Mouse (Mus musculus): ENCODE measurements around the gene Hif3a. TPM values are rescaled to one million over a fixed set of nuclear protein-coding genes. Genes with fewer than 3 reads are reported as not detected.

The Hif3a gene
- polyA plus RNA-seq, 1 experiment from 2014 or later: 3.9 TPM

- H3K4me1 ChIP-seq (ENCODE audit: insufficient read depth): peaks cover 17% of the 10 kb centered on the region
- H3K4me2 ChIP-seq (ENCODE audit: low read depth, low read length): no peak overlapping the region
- H3K9ac ChIP-seq (replicated peaks): no peak overlapping the region
- H3K27ac ChIP-seq (ENCODE audit: low read depth): peak overlapping the region; percentile 70
- H3K36me3 ChIP-seq (replicated peaks; ENCODE audit: insufficient read depth, low read length): peaks cover 31% of the 10 kb centered on the region
- peak; percentile 70 for ATAC-seq
- DNase-seq: peak; percentile 88
- 15% methylated on average over 7 of the region's 7 CpGs for WGBS (ENCODE audit: insufficient replicate concordance)
- H3K27me3 ChIP-seq (ENCODE audit: insufficient read depth, low read length): no peaks in the 10 kb centered on the region
- H3K9me3 ChIP-seq (ENCODE audit: low read length): no peaks in the 10 kb centered on the region
- TF ChIP-seq EP300 (IDR thresholded peaks at IDR 0.05; ENCODE audit: low read depth) (no peak), CTCF (IDR thresholded peaks at IDR 0.05; ENCODE audit: low read depth) (peak; percentile 91)
- no peak overlapping the region for H3K4me3 ChIP-seq (ENCODE audit: low read depth, low read length)
Measured at GRCm38 (mm10) chr7:17002375-17003195, 59.6 kb downstream of the Hif3a start.

- 23% methylated on average over 4 of the region's 4 CpGs for WGBS (ENCODE audit: insufficient replicate concordance)
- no peak overlapping the region for H3K4me3 ChIP-seq (ENCODE audit: low read depth, low read length)
Measured at GRCm38 (mm10) chr7:16999650-17000049, 62.6 kb downstream of the Hif3a start.

GRCm38 (mm10) chr7:16999233-16999632, 63.0 kb downstream of the Hif3a start:
- 48% methylated on average over 4 of the region's 4 CpGs for WGBS (ENCODE audit: insufficient replicate concordance)
- DNase-seq: no peak
- H3K9ac ChIP-seq (replicated peaks): no peak overlapping the region

More at GRCm38 (mm10) chr7:16999650-17000049, 62.6 kb downstream of the Hif3a start:
- ATAC-seq (peak; percentile 56), DNase-seq (peak; percentile 92)
- peak overlapping the region; percentile 15; the same call in 1 of the 2 replicates for H3K4me2 ChIP-seq (ENCODE audit: low read depth, low read length)
- TF ChIP-seq EP300 (IDR thresholded peaks at IDR 0.05; ENCODE audit: low read depth): no peak
- peak; percentile 99 for TF ChIP-seq CTCF (IDR thresholded peaks at IDR 0.05; ENCODE audit: low read depth)
- no peaks in the 10 kb centered on the region for H3K9me3 ChIP-seq (ENCODE audit: low read length)
- H3K27ac ChIP-seq (ENCODE audit: low read depth): no peak overlapping the region; the same call in 1 of the 2 replicates
- H3K36me3 ChIP-seq (replicated peaks; ENCODE audit: insufficient read depth, low read length): 0 out of 2 replicates have a peak, but pooled peaks cover 4% of the 10 kb centered on the region
- H3K4me1 ChIP-seq (ENCODE audit: insufficient read depth): peaks cover 24% of the 10 kb centered on the region
- no peaks in the 10 kb centered on the region for H3K27me3 ChIP-seq (ENCODE audit: insufficient read depth, low read length)
- no peak overlapping the region for H3K9ac ChIP-seq (replicated peaks)

GRCm38 (mm10) chr7:16995345-16995744, 66.9 kb downstream of the Hif3a start:
- no peaks in the 10 kb centered on the region for H3K27me3 ChIP-seq (ENCODE audit: insufficient read depth, low read length)
- H3K9me3 ChIP-seq (ENCODE audit: low read length): no peaks in the 10 kb centered on the region
- H3K9ac ChIP-seq (replicated peaks): no peak overlapping the region
- no peaks in the 10 kb centered on the region for H3K36me3 ChIP-seq (replicated peaks; ENCODE audit: insufficient read depth, low read length)
- H3K4me3 ChIP-seq (ENCODE audit: low read depth, low read length): no peak overlapping the region
- WGBS (ENCODE audit: insufficient replicate concordance): 76% methylated on average over 4 of the region's 4 CpGs
- ATAC-seq (no peak), DNase-seq (no peak)
- TF ChIP-seq EP300 (IDR thresholded peaks at IDR 0.05; ENCODE audit: low read depth): no peak
- TF ChIP-seq CTCF (IDR thresholded peaks at IDR 0.05; ENCODE audit: low read depth): no peak
- H3K4me1 ChIP-seq (ENCODE audit: insufficient read depth): peaks cover 33% of the 10 kb centered on the region
- peak overlapping the region; percentile 79; the same call in 1 of the 2 replicates for H3K4me2 ChIP-seq (ENCODE audit: low read depth, low read length)
- H3K27ac ChIP-seq (ENCODE audit: low read depth): no peak overlapping the region

More at GRCm38 (mm10) chr7:16999233-16999632, 63.0 kb downstream of the Hif3a start:
- H3K9me3 ChIP-seq (ENCODE audit: low read length): no peaks in the 10 kb centered on the region
- no peak overlapping the region for H3K4me3 ChIP-seq (ENCODE audit: low read depth, low read length)
- no peaks in the 10 kb centered on the region for H3K36me3 ChIP-seq (replicated peaks; ENCODE audit: insufficient read depth, low read length)
- H3K4me2 ChIP-seq (ENCODE audit: low read depth, low read length): peak overlapping the region; percentile 15; the same call in 1 of the 2 replicates
- TF ChIP-seq EP300 (IDR thresholded peaks at IDR 0.05; ENCODE audit: low read depth) (peak; percentile 56), CTCF (IDR thresholded peaks at IDR 0.05; ENCODE audit: low read depth) (no peak)
- no peak overlapping the region; the same call in 1 of the 2 replicates for H3K27ac ChIP-seq (ENCODE audit: low read depth)
- no peaks in the 10 kb centered on the region for H3K27me3 ChIP-seq (ENCODE audit: insufficient read depth, low read length)
- ATAC-seq: peak; percentile 28
- H3K4me1 ChIP-seq (ENCODE audit: insufficient read depth): peaks cover 27% of the 10 kb centered on the region

GRCm38 (mm10) chr7:16994400-16994799, 67.8 kb downstream of the Hif3a start:
- Histone ChIP-seq H3K27me3 (ENCODE audit: insufficient read depth, low read length) (no peaks in the 10 kb centered on the region), H3K9ac (replicated peaks) (peak overlapping the region; percentile 65), H3K4me2 (ENCODE audit: low read depth, low read length) (peak overlapping the region; percentile 79), H3K4me1 (ENCODE audit: insufficient read depth) (peaks cover 32% of the 10 kb centered on the region), H3K4me3 (ENCODE audit: low read depth, low read length) (peak overlapping the region; percentile 52), H3K27ac (ENCODE audit: low read depth) (peak overlapping the region; percentile 62), H3K9me3 (ENCODE audit: low read length) (no peaks in the 10 kb centered on the region), H3K36me3 (replicated peaks; ENCODE audit: insufficient read depth, low read length) (no peaks in the 10 kb centered on the region)
- ATAC-seq (no peak), DNase-seq (no peak)
- TF ChIP-seq EP300 (IDR thresholded peaks at IDR 0.05; ENCODE audit: low read depth) (no peak), CTCF (IDR thresholded peaks at IDR 0.05; ENCODE audit: low read depth) (no peak)
- 8% methylated on average over 20 of the region's 20 CpGs for WGBS (ENCODE audit: insufficient replicate concordance)

GRCm38 (mm10) chr7:16993651-16994399, 68.4 kb downstream of the Hif3a start:
- Histone ChIP-seq H3K27ac (ENCODE audit: low read depth) (peak overlapping the region; percentile 62), H3K4me2 (ENCODE audit: low read depth, low read length) (peak overlapping the region; percentile 79), H3K9ac (replicated peaks) (peak overlapping the region; percentile 65), H3K4me1 (ENCODE audit: insufficient read depth) (peaks cover 28% of the 10 kb centered on the region), H3K36me3 (replicated peaks; ENCODE audit: insufficient read depth, low read length) (no peaks in the 10 kb centered on the region), H3K27me3 (ENCODE audit: insufficient read depth, low read length) (no peaks in the 10 kb centered on the region), H3K4me3 (ENCODE audit: low read depth, low read length) (peak overlapping the region; percentile 52), H3K9me3 (ENCODE audit: low read length) (no peaks in the 10 kb centered on the region)
- no peak for TF ChIP-seq CTCF (IDR thresholded peaks at IDR 0.05; ENCODE audit: low read depth)
- TF ChIP-seq EP300 (IDR thresholded peaks at IDR 0.05; ENCODE audit: low read depth): no peak
- ATAC-seq: peak; percentile 72
- WGBS (ENCODE audit: insufficient replicate concordance): 1% methylated on average over 27 of the region's 27 CpGs
- DNase-seq: peak; percentile 58

Measured in liver, postnatal 0 days (tissue).